Mouse (Mus musculus): Measurements from ENCODE around the gene Cdk4. TPM values are rescaled to one million over a fixed set of nuclear protein-coding genes. Genes with fewer than 3 reads are reported as not detected.
A peak's percentile ranks its signal among the peaks of the same experiment; 100 is the strongest.

The Cdk4 gene
- polyA plus RNA-seq, 1 experiment from 2014 or later = 1,915 TPM

DNA sequence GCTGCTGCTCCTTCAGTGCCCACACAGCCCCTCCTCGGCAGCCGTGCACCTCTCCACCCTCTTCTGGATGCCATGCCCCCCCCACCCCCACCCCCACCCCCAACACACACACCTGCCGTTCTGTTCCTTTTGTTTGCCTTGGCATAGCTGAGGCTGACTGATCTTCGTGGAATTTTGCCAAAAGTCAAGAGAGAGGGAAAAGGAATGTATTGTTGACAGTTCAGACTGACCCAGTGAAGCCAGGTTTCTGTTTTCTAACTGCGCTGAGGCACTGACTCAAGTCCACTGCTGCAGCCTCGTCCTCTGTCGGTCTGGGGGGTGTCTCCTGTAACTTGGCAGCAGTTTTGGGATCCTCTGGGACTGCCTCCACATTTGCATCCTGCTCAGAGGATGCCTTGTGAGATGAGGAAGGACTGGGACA, 31.1 kb downstream of the Cdk4 start:
- Histone ChIP-seq H3K9ac (ENCODE audit: low read length) (no peak overlapping the region), H3K4me3 (ENCODE audit: low read depth, low read length) (no peak overlapping the region), H3K4me1 (replicated peaks; ENCODE audit: control insufficient read depth, insufficient read depth, low read length) (no peaks in the 10 kb centered on the region), H3K4me2 (ENCODE audit: low read length) (no peak overlapping the region), H3K27ac (ENCODE audit: low read depth) (no peak overlapping the region), H3K27me3 (replicated peaks; ENCODE audit: control insufficient read depth, insufficient read depth, low read length) (peaks cover 42% of the 10 kb centered on the region), H3K36me3 (ENCODE audit: control insufficient read depth, insufficient read depth, low read length) (peaks cover 35% of the 10 kb centered on the region), H3K9me3 (ENCODE audit: control insufficient read depth, low read length) (no peaks in the 10 kb centered on the region)
- ATAC-seq (replicated peaks; ENCODE audit: low FRiP score, low TSS enrichment, low read depth) (no peak), DNase-seq (ENCODE audit: low spot score) (no peak)
- WGBS = 31% methylated on average over 7 of the region's 7 CpGs

DNA sequence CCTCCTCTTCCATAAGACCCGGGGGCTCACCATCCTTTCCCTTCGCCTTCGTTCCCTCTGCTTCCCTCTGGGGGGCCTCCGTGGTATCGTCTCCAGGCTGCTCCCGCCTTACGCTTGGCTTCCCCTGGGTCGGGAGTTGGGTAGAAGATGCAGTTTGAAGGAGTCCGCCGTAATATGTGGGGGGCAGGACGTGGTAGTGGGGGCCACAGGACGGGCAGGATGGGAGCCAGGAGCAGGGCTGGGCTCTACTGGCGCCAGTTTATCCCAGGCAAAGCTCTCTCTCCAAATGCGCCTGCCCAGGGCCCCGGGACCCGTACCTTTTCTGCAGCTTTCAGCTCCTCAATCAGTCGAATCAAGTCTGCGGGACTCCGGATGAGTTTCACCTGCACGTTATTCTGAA, 35.2 kb downstream of the Cdk4 start:
- DNase-seq (ENCODE audit: low spot score) (no peak), ATAC-seq (replicated peaks; ENCODE audit: low FRiP score, low TSS enrichment, low read depth) (no peak)
- WGBS = 79% methylated on average over 20 of the region's 20 CpGs
- H3K36me3 ChIP-seq (ENCODE audit: control insufficient read depth, insufficient read depth, low read length) = peaks cover 36% of the 10 kb centered on the region
- H3K9me3 ChIP-seq (ENCODE audit: control insufficient read depth, low read length) = no peaks in the 10 kb centered on the region
- no peaks in the 10 kb centered on the region for H3K4me1 ChIP-seq (replicated peaks; ENCODE audit: control insufficient read depth, insufficient read depth, low read length)
- no peak overlapping the region for H3K4me2 ChIP-seq (ENCODE audit: low read length)
- H3K4me3 ChIP-seq (ENCODE audit: low read depth, low read length) = no peak overlapping the region
- no peak overlapping the region for H3K9ac ChIP-seq (ENCODE audit: low read length)
- H3K27ac ChIP-seq (ENCODE audit: low read depth) = no peak overlapping the region
- peaks cover under 1% of the 10 kb centered on the region; the same call in 1 of the 2 replicates for H3K27me3 ChIP-seq (replicated peaks; ENCODE audit: control insufficient read depth, insufficient read depth, low read length)

DNA sequence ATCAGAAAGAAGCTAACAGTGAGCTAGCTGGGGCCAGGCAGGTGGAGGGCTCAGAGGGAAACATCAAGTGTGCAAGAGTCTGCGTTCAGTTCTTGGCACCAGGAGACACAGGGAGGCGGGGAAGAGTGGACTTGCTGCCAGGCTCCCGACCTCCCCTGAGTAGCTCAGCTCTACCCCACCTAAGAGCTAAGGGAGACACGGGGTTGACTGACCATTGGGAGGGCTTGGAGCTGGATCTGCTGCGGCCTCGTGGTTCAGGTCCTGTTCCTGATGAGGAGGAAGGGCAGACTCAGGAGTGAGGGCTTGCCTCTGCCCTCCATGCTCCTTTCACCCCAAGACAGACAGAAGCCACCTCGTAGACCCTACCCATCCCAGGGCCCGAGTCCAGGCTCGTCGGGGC, 35.9 kb downstream of the Cdk4 start:
- Histone ChIP-seq H3K27ac (ENCODE audit: low read depth) (no peak overlapping the region), H3K4me1 (replicated peaks; ENCODE audit: control insufficient read depth, insufficient read depth, low read length) (no peaks in the 10 kb centered on the region), H3K27me3 (replicated peaks; ENCODE audit: control insufficient read depth, insufficient read depth, low read length) (no peaks in the 10 kb centered on the region), H3K9me3 (ENCODE audit: control insufficient read depth, low read length) (no peaks in the 10 kb centered on the region), H3K4me3 (ENCODE audit: low read depth, low read length) (no peak overlapping the region), H3K4me2 (ENCODE audit: low read length) (no peak overlapping the region), H3K36me3 (ENCODE audit: control insufficient read depth, insufficient read depth, low read length) (peaks cover 36% of the 10 kb centered on the region), H3K9ac (ENCODE audit: low read length) (no peak overlapping the region)
- DNase-seq (ENCODE audit: low spot score) = no peak
- WGBS = 87% methylated on average over 10 of the region's 10 CpGs
- no peak for ATAC-seq (replicated peaks; ENCODE audit: low FRiP score, low TSS enrichment, low read depth)

GRCm38 (mm10) chr10:127099868-127100267, 36.5 kb downstream of the Cdk4 start:
- peaks cover 36% of the 10 kb centered on the region for H3K36me3 ChIP-seq (ENCODE audit: control insufficient read depth, insufficient read depth, low read length)

GRCm38 (mm10) chr10:127100414-127100813, 37.1 kb downstream of the Cdk4 start:
- Histone ChIP-seq H3K36me3 (ENCODE audit: control insufficient read depth, insufficient read depth, low read length) (peaks cover 36% of the 10 kb centered on the region), H3K27ac (ENCODE audit: low read depth) (no peak overlapping the region), H3K4me3 (ENCODE audit: low read depth, low read length) (no peak overlapping the region), H3K4me1 (replicated peaks; ENCODE audit: control insufficient read depth, insufficient read depth, low read length) (no peaks in the 10 kb centered on the region), H3K9ac (ENCODE audit: low read length) (no peak overlapping the region), H3K27me3 (replicated peaks; ENCODE audit: control insufficient read depth, insufficient read depth, low read length) (no peaks in the 10 kb centered on the region), H3K9me3 (ENCODE audit: control insufficient read depth, low read length) (no peaks in the 10 kb centered on the region), H3K4me2 (ENCODE audit: low read length) (no peak overlapping the region)
- DNase-seq (ENCODE audit: low spot score) = no peak
- no peak for ATAC-seq (replicated peaks; ENCODE audit: low FRiP score, low TSS enrichment, low read depth)
- 78% methylated on average over 8 of the region's 8 CpGs for WGBS

More at GRCm38 (mm10) chr10:127099868-127100267, 36.5 kb downstream of the Cdk4 start:
- H3K4me2 ChIP-seq (ENCODE audit: low read length) = no peak overlapping the region
- H3K4me3 ChIP-seq (ENCODE audit: low read depth, low read length) = no peak overlapping the region
- no peaks in the 10 kb centered on the region for H3K27me3 ChIP-seq (replicated peaks; ENCODE audit: control insufficient read depth, insufficient read depth, low read length)
- 91% methylated on average over 15 of the region's 15 CpGs for WGBS
- H3K9ac ChIP-seq (ENCODE audit: low read length) = no peak overlapping the region
- H3K27ac ChIP-seq (ENCODE audit: low read depth) = no peak overlapping the region
- ATAC-seq (replicated peaks; ENCODE audit: low FRiP score, low TSS enrichment, low read depth) (0 out of 2 replicates have a peak, but pooled peaks have one; percentile 22), DNase-seq (ENCODE audit: low spot score) (no peak)
- no peaks in the 10 kb centered on the region for H3K9me3 ChIP-seq (ENCODE audit: control insufficient read depth, low read length)
- H3K4me1 ChIP-seq (replicated peaks; ENCODE audit: control insufficient read depth, insufficient read depth, low read length) = no peaks in the 10 kb centered on the region

- no peaks in the 10 kb centered on the region for H3K9me3 ChIP-seq (ENCODE audit: control insufficient read depth, low read length)
- ATAC-seq (replicated peaks; ENCODE audit: low FRiP score, low TSS enrichment, low read depth) (no peak), DNase-seq (ENCODE audit: low spot score) (no peak)
- no peak overlapping the region for H3K27ac ChIP-seq (ENCODE audit: low read depth)
- no peaks in the 10 kb centered on the region for H3K4me1 ChIP-seq (replicated peaks; ENCODE audit: control insufficient read depth, insufficient read depth, low read length)
- peaks cover 31% of the 10 kb centered on the region for H3K36me3 ChIP-seq (ENCODE audit: control insufficient read depth, insufficient read depth, low read length)
- H3K4me2 ChIP-seq (ENCODE audit: low read length) = no peak overlapping the region
- WGBS = 86% methylated on average over 6 of the region's 6 CpGs
- H3K4me3 ChIP-seq (ENCODE audit: low read depth, low read length) = no peak overlapping the region
- no peak overlapping the region for H3K9ac ChIP-seq (ENCODE audit: low read length)
- no peaks in the 10 kb centered on the region for H3K27me3 ChIP-seq (replicated peaks; ENCODE audit: control insufficient read depth, insufficient read depth, low read length)
These were observed 37.8 kb downstream of the Cdk4 start for GRCm38 (mm10) chr10:127101151-127101550.

DNA sequence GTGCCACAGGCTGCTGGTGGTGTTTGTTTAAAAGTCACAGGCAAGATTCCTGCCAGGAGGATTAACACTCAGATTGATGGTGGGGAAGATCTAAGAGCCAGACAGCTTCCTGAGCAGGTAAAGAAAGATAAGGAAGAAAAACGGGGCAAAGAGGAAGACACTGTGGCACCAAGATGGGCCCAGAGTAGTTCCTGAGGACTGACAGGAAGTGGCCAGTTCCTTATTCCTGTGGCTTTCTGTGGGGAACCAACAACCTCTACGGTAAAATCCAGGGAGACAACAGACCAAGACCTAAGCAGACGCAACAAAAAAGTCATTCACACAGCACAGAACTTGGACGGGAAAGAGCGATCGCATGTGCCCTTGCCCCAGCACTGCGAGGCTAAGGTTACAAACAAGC, 40.3 kb downstream of the Cdk4 start:
- no peaks in the 10 kb centered on the region for H3K27me3 ChIP-seq (replicated peaks; ENCODE audit: control insufficient read depth, insufficient read depth, low read length)
- H3K36me3 ChIP-seq (ENCODE audit: control insufficient read depth, insufficient read depth, low read length) = peaks cover 9% of the 10 kb centered on the region
- ATAC-seq (replicated peaks; ENCODE audit: low FRiP score, low TSS enrichment, low read depth) = no peak
- no peak for DNase-seq (ENCODE audit: low spot score)
- H3K4me1 ChIP-seq (replicated peaks; ENCODE audit: control insufficient read depth, insufficient read depth, low read length) = no peaks in the 10 kb centered on the region
- H3K9me3 ChIP-seq (ENCODE audit: control insufficient read depth, low read length) = no peaks in the 10 kb centered on the region
- H3K9ac ChIP-seq (ENCODE audit: low read length) = no peak overlapping the region
- H3K4me3 ChIP-seq (ENCODE audit: low read depth, low read length) = no peak overlapping the region
- WGBS = 63% methylated on average over 7 of the region's 7 CpGs
- no peak overlapping the region for H3K4me2 ChIP-seq (ENCODE audit: low read length)
- no peak overlapping the region for H3K27ac ChIP-seq (ENCODE audit: low read depth)

- Histone ChIP-seq H3K36me3 (ENCODE audit: control insufficient read depth, insufficient read depth, low read length) (peaks cover 3% of the 10 kb centered on the region; the same call in 1 of the 2 replicates), H3K4me3 (ENCODE audit: low read depth, low read length) (no peak overlapping the region), H3K27ac (ENCODE audit: low read depth) (no peak overlapping the region), H3K27me3 (replicated peaks; ENCODE audit: control insufficient read depth, insufficient read depth, low read length) (no peaks in the 10 kb centered on the region), H3K4me2 (ENCODE audit: low read length) (no peak overlapping the region), H3K9ac (ENCODE audit: low read length) (no peak overlapping the region), H3K4me1 (replicated peaks; ENCODE audit: control insufficient read depth, insufficient read depth, low read length) (no peaks in the 10 kb centered on the region), H3K9me3 (ENCODE audit: control insufficient read depth, low read length) (no peaks in the 10 kb centered on the region)
- no peak for DNase-seq (ENCODE audit: low spot score)
- ATAC-seq (replicated peaks; ENCODE audit: low FRiP score, low TSS enrichment, low read depth) = no peak
- WGBS = 86% methylated on average over 16 of the region's 16 CpGs
These were observed 44.4 kb downstream of the Cdk4 start for GRCm38 (mm10) chr10:127107563-127108261.

- Histone ChIP-seq H3K27ac (ENCODE audit: low read depth) (no peak overlapping the region), H3K4me3 (ENCODE audit: low read depth, low read length) (no peak overlapping the region), H3K4me2 (ENCODE audit: low read length) (no peak overlapping the region), H3K4me1 (replicated peaks; ENCODE audit: control insufficient read depth, insufficient read depth, low read length) (no peaks in the 10 kb centered on the region), H3K9me3 (ENCODE audit: control insufficient read depth, low read length) (no peaks in the 10 kb centered on the region), H3K36me3 (ENCODE audit: control insufficient read depth, insufficient read depth, low read length) (peaks cover 5% of the 10 kb centered on the region; the same call in 1 of the 2 replicates), H3K9ac (ENCODE audit: low read length) (no peak overlapping the region), H3K27me3 (replicated peaks; ENCODE audit: control insufficient read depth, insufficient read depth, low read length) (no peaks in the 10 kb centered on the region)
- 75% methylated on average over 3 of the region's 3 CpGs for WGBS
- no peak for DNase-seq (ENCODE audit: low spot score)
- no peak for ATAC-seq (replicated peaks; ENCODE audit: low FRiP score, low TSS enrichment, low read depth)
These were observed 44.9 kb downstream of the Cdk4 start for GRCm38 (mm10) chr10:127108262-127108583.
